Mouse (Mus musculus) lung, adult 2 months (tissue): ENCODE measurements around the gene Stab2.

Experiments
- CTCF ChIP-seq: fragments of 200-500 bp; IDR thresholded peaks from 2 replicates; pipeline ENCODE4 v1.5.1; 2011; ENCODE audit warnings: mild to moderate bottlenecking, low read length, control low read depth; ENCODE audit not compliant: insufficient read depth
- POLR2A ChIP-seq: fragments of 200-500 bp; IDR thresholded peaks from 2 replicates; pipeline ENCODE4 v1.6.1; 2011; ENCODE audit warnings: low read depth, mild to moderate bottlenecking, control low read depth, low read length, borderline replicate concordance; ENCODE audit errors: extremely low read depth

DNA sequence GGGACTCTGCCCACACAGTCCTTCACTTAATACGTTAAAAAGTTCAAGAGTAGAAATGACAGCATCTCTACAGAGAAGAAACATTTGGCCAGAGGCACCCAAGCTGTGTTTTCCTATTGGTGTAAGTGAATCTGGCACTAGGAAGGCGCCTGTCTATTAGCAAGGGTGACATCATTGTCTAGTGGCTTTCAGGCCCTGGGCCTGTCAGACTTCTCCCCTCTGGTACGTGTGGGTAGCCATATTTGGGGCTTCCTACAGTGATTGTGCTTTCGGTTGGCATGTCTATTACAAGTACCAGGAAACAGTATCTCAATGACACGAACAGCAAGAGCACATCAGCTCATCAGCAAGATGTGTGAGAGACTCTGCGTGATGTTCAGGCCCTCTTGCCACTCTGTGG is 31.5 kb upstream of the Stab2 start:
- TF ChIP-seq CTCF: no peak
- TF ChIP-seq POLR2A: no peak
